Mouse (Mus musculus): ENCODE results near the gene Vmn1r169.
"Not testable (repeated sequence)": the region's sequence is repeated elsewhere in the genome, so short reads cannot be mapped to it uniquely, and the experiment has no call there.

Vmn1r169 gene

GRCm38 (mm10) chr7:23575226-23575625 is at the start of gene Vmn1r169:
Vmn1r169 (plus strand) TSS chr7:23575526.
- DNase-seq (ENCODE audit: low spot score in 2 of 2) = not testable (repeated sequence)

GRCm38 (mm10) chr7:23539432-23539831 is 35.9 kb upstream of the Vmn1r169 start, which contains the start of gene Vmn1r168:
Vmn1r168 (plus strand) TSS chr7:23539732.
- DNase-seq (ENCODE audit: low spot score in 2 of 2) = not testable (repeated sequence)

GRCm38 (mm10) chr7:23605875-23606274 is 30.5 kb downstream of the Vmn1r169 start, which contains the start of gene Vmn1r170:
Vmn1r170 (plus strand) TSS chr7:23606175.
- not testable (repeated sequence) for DNase-seq (ENCODE audit: low spot score in 2 of 2)

All from urinary bladder, postnatal 36 days (tissue).